Mouse (Mus musculus): ENCODE data around the gene Kif11. TPM values are rescaled to one million over a fixed set of nuclear protein-coding genes. Genes with fewer than 3 reads are reported as not detected.

Gene Kif11
- total RNA-seq, 4 experiments from 2014 or later = 0.53 to 0.89 (median 0.58) TPM

DNA sequence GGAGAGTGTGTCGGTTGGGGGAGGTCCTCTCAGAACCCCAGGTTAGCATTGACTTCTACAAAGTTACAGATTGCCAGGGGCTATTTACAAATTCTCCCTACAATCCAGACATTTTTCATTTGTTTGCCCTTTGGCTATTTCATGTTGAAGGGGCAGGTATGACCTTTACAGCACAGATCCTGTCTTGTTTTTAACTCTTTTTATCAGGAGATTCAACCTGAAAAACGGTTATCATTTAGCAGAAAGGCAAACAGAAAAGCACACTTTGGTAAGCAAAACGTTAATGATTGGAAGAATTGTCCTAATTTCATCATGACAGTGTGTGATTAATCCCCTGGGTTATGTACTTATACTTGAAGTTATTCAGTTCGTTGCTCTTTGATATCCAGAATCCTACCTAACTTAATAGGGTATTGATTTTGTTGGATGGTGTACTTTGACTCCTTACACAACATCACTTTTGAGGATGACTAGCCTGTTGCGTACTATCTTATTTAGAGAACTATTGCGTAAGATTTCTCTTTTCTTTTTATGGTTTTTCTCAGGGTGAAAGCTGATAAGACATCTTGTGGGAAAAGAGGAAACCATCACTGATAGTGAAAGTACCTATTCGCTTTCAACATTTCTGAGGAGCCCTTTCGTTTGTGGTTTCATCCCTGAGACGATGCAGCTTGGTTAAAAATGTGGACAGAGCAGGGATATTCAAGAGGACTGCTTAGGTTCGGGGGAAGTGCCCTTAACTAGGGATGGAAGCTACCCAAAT is 66.5 kb downstream of the Kif11 start:
- no peak for DNase-seq (ENCODE audit: low spot score in 2 of 2)

GRCm38 (mm10) chr19:37443631-37444140 is 67.5 kb downstream of the Kif11 start:
- DNase-seq (ENCODE audit: low spot score in 2 of 2) = no peak

DNA sequence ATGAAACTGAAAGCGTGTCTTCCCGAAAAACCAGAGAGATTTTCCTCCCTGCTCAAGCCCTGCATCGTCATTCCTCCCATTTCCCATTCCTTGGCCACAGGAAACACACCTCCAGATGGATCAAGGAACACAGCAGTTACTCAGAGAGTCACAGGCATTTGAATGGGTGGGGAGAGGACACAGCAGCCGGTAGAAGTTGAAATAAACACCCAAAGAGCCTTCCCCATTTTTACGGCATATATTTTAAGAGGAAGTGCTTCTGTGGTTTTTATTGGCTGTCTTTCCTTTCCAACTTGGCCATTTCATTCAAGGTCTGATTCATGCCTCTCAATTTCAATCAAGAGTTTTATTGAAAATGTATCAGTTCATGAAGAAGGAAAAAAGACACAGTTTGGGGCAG is 72.0 kb downstream of the Kif11 start:
- DNase-seq (ENCODE audit: low spot score in 2 of 2) = no peak

DNA sequence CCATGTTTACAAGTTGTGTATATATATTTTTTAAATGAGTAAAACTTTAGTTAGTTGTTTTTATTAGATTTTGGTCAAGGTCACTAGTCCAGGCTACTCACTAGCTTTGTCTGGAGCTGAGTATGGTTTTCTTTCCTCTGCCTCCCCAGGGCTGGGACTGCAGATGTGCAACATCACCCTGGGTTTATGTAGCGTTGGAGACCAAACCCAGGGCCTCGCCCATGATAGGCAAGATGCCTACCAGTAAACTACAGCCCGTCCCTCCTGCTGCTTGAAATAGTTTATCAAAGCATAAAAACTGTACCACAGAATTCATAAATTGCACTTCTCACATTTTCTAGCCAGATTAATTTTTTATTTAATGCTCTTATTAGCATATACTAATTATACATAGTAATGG is 73.0 kb downstream of the Kif11 start:
- no peak for DNase-seq (ENCODE audit: low spot score in 2 of 2)

GRCm38 (mm10) chr19:37455528-37455927 is 79.3 kb downstream of the Kif11 start:
- no peak for DNase-seq (ENCODE audit: low spot score in 2 of 2)

DNA sequence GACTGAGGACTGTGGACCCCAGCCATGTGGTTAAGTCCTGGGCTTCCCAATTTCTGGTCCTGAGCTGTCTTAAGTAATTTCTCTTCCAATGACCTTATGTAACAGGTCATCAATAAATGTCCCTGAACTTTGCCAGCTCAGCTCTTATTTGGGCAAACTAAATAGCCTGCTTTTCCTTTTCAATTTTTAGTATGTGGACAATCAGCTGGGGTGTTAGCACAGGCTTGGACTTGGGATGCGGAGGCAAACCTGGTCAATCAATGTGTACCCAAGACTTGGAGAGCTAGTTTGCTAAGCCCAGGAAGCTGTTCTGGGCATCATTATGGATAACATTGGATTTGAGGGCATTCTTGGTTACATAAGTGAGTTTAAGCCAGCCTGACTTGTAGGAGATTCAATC is 79.8 kb downstream of the Kif11 start:
- no peak for DNase-seq (ENCODE audit: low spot score in 2 of 2)

- DNase-seq (ENCODE audit: low spot score in 2 of 2) = no peak
These were observed 81.8 kb downstream of the Kif11 start for GRCm38 (mm10) chr19:37458013-37458412.

DNA sequence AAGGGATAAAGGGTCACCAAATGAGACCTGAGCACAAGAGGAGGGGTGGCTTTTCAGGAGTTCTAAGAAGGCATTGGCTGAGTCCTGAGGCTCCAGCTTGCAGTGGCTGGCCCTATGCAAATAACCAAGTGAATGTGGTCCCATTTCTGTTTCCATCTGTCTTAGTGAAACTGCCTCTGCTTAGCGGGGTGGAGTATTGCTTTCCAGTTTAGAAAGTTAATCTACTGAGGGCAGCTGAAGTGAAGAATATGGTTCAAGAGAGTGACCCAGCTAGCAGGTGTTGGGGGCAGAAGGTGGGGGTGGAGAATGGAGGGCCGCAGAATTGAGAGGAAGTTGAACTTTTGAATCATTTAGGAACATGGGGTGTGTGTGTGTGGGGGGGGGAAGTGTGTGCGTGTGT is 90.2 kb downstream of the Kif11 start:
- DNase-seq (ENCODE audit: low spot score in 2 of 2) = no peak

- DNase-seq (ENCODE audit: low spot score in 2 of 2) = no peak
These were observed 90.8 kb downstream of the Kif11 start for GRCm38 (mm10) chr19:37466978-37467377.

- no peak for DNase-seq (ENCODE audit: low spot score in 2 of 2)
These were observed 92.8 kb downstream of the Kif11 start for GRCm38 (mm10) chr19:37468841-37469566.

Other genes starting within 250 kb of the Kif11 start
- gene March5, start 168.9 kb upstream of the Kif11 start, total RNA-seq (2022) = 10 to 100 TPM; 78.2 to 89.8 (median 82.3) TPM
- 10 to 100 TPM; 83.3 to 89.9 (median 85.4) TPM for gene Cpeb3, start 167.8 kb upstream of the Kif11 start, total RNA-seq (2022)
- 10 to 100 TPM; 35.0 to 40.4 (median 37.2) TPM for gene Ide, start 38.6 kb upstream of the Kif11 start, total RNA-seq (2022)
- gene Hhex, start 58.4 kb downstream of the Kif11 start, total RNA-seq (2022) = 1 to 10 TPM; 1.8 to 5.5 (median 3.4) TPM
- 10 to 100 TPM; 41.2 to 47.4 (median 44.8) TPM for gene Exoc6, start 174.0 kb downstream of the Kif11 start, total RNA-seq (2022)